Mouse (Mus musculus): ENCODE measurements around the gene Gm527. TPM values are rescaled to one million over a fixed set of nuclear protein-coding genes. Genes with fewer than 3 reads are reported as not detected.

The Gm527 gene
- total RNA-seq, 2 experiments from 2014 or later: 3.2 to 5.2 TPM

Other genes with a start within 250 kb of the Gm527 start
- gene Klhl28, start 47.6 kb downstream of the Gm527 start, total RNA-seq (2021): 10 to 100 TPM; 13.4 to 14.5 TPM
- gene Togaram1, start 47.9 kb downstream of the Gm527 start, total RNA-seq (2021): 10 to 100 TPM; 18.3 to 19.2 TPM
- gene Prpf39, start 118.4 kb downstream of the Gm527 start, total RNA-seq (2021): 10 to 100 TPM; 19.5 to 20.2 TPM
- 100 to 1,000 TPM; 197 to 228 TPM for gene Fkbp3, start 156.1 kb downstream of the Gm527 start, total RNA-seq (2021)
- 1 to 10 TPM; 6.5 to 7.2 TPM for gene Fancm, start 157.7 kb downstream of the Gm527 start, total RNA-seq (2021)